Mouse (Mus musculus) heart, adult 8-10 months (tissue): ENCODE results near the gene Bst1. TPM values are rescaled to one million over a fixed set of nuclear protein-coding genes. Genes with fewer than 3 reads are reported as not detected.

Experiments
- DNase-seq: peaks from one replicate; pipeline ENCODE4 v3.0.0; 2022; ENCODE audit warnings: low spot score
- total RNA-seq, 4 experiments: library from RNA; stranded (reverse); gene quantifications; 2 replicates each; pipeline ENCODE4 v1.2.4; 2022

Bst1 gene
- total RNA-seq, 4 experiments from 2014 or later: 1.7 to 3.6 (median 2.3) TPM

- no peak for DNase-seq
Observed at GRCm38 (mm10) chr5:43810427-43811062, 8.1 kb upstream of the Bst1 start.

DNA sequence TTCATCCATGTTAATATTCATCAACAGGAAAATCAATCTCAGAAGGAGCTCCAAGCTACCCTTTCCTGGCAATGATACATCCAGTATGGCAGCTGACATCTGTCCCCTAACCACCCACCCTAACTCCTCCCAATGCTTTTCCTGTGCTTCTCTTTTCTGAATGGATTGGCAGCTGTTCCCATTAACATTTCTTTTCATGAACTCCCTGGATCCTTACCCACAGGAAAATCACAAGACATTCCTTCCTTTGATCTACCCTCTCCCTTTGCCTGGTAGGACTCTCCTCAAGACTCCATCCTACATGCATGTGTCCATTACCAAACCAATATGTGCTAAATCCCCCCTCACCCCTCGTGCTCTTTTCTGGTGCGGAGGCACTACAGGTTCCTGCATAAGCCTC lies 4.1 kb upstream of the Bst1 start:
- DNase-seq: no peak

DNA sequence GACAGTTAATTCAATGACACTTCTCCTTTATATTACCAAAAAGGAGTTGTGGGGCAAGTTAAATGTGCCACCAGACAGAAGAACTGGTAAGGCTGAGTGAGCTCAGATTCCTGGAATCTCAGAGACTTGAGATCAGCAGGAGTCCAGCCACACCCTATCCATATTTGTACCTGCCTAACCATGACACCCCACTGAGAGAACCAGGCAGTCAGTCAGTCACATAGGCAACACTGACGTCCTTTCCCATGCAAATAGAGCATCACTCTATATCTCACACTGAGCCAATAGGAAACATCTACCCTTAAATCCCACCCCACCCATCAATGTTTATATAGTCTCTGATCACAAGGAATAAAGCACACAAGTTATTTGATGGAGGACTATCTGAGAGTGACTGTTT lies 2.9 kb upstream of the Bst1 start:
- DNase-seq: no peak

DNA sequence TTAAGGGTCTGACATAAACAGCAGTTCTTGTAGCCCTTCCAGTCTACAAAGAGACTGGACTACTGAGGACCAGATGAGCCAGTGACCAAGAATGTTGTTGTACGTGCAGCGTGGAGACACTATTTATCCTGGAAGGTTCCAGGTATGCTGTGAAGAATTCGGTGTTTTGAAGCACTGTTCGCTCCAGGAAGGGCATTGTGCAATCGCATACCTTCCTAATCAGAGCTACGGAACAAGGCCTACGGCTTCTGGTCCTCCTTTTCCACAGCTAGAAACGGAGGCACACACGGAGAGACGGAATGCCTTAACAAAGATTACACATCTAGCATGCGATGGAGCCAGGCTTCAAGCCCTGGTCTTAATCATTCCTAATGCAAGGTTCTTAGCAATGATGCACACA lies 2.1 kb downstream of the Bst1 start:
- DNase-seq: no peak

- DNase-seq: no peak
Observed at GRCm38 (mm10) chr5:43821538-43821937, 2.9 kb downstream of the Bst1 start, which contains the start of gene Fbxl5. Fbxl5 (minus strand) TSS chr5:43821638.

GRCm38 (mm10) chr5:43822199-43822598 lies 3.5 kb downstream of the Bst1 start:
- DNase-seq: no peak

DNA sequence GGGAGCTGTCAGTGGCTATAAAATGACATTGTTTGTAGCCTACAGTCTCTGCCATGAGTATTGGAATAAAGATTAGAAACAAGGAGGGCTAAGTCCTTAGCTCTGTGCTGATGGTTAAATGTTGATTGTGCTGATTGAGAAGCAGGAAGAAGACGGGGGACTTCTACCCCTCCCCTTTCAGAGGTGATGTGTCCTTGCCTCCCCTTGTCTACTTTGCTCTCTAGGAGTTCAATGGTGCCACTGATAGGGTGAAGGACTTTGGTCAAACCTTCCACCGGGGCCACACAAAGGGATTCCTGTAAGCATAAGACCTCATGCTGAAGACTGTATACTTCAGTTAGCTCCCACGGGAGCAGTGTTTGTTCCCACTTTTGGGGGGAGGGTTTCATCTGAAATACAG lies 4.1 kb downstream of the Bst1 start:
- DNase-seq: no peak

GRCm38 (mm10) chr5:43824580-43824979 lies 5.9 kb downstream of the Bst1 start:
- DNase-seq: no peak

GRCm38 (mm10) chr5:43826883-43827282 lies 8.2 kb downstream of the Bst1 start:
- DNase-seq: no peak

- no peak for DNase-seq
Observed at GRCm38 (mm10) chr5:43827366-43827765, 8.7 kb downstream of the Bst1 start.

DNA sequence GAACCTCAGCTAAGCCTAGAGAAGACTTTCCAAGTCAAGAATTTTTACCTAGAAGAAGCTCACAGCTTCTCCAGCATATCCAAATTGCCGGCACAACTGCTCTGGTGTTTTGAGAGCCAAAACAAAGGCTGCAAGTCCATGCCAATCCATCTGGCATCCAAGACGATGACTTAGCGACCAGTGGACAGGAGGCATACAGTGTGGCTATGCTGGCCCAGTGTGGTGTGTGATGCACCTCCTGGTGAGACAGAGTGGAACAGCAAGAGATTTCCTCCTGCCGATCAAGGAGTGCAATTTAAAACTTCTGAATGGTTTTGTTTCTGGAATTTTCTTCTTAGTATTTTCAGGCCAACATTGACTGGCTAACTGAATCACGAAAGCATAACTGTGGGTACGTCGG lies 17.9 kb downstream of the Bst1 start:
- DNase-seq: no peak

GRCm38 (mm10) chr5:43837372-43837771 lies 18.7 kb downstream of the Bst1 start:
- DNase-seq: no peak

DNA sequence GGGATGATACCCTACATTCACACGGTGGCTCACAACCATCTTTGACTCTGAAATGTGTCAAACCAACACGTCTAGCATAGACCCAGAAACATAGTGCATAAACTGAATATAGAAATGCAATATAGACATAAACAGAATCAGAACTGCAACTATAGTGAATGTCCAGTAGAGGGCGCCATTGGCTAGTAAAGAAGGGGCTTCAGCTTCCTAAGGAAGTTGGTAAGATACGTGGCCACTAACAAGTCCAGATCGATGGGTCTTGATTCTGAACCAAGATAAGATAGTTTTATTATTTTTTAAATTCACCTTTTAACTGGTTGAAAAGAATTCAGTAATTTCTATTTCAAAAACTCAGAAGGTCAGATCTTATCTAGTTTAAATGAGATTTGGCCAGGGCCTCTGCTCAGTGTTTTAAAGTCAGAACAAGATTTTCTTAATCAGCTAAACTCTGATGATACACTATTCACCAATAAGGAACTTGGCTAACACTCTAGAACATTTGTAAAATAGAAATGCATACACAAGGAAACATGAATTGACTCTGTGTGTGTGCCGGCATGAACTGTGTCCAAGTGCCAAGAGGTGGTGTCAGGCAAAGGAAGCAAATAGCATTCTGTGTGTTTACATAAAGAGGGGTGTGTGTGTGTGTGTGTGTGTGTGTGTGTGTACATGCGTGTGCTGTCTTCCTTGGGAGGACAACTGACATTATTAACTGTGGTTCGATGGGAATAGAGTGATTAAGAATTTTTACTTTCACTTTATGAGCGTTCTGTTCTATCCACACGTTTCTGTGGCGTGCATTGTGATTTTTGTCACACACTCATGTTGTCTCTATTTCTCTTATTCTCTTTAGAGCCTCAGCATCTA lies 22.7 kb downstream of the Bst1 start:
- DNase-seq: peak; percentile 74

- no peak for DNase-seq
Observed at GRCm38 (mm10) chr5:43842011-43842285, 23.3 kb downstream of the Bst1 start.

GRCm38 (mm10) chr5:43842576-43843155 lies 24.0 kb downstream of the Bst1 start:
- no peak for DNase-seq

GRCm38 (mm10) chr5:43845083-43845482 lies 26.4 kb downstream of the Bst1 start:
- no peak for DNase-seq

GRCm38 (mm10) chr5:43845646-43846045 lies 27.0 kb downstream of the Bst1 start:
- no peak for DNase-seq

GRCm38 (mm10) chr5:43846227-43846626 lies 27.5 kb downstream of the Bst1 start:
- DNase-seq: no peak

GRCm38 (mm10) chr5:43847555-43847954 lies 28.9 kb downstream of the Bst1 start:
- DNase-seq: no peak

DNA sequence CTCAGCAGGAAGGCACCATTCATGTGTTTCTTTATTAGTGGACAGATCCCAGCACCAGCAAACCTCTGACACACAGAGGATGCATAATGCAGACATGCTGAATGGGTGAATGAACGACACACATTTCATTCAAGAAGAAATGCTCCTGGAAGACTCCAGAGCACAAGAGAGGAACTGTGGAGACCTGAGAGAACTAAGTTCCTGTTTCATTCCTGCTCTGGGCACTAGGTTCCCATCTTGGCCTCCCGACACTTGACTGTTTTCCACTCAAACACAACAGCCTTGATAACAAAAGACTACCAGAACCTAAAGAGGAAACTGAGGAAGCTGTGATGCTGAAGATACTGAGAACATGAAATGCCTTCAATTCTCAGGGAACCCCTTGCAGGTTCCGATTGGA lies 29.6 kb downstream of the Bst1 start:
- no peak for DNase-seq

- no peak for DNase-seq
Observed at GRCm38 (mm10) chr5:43853096-43853867, 34.6 kb downstream of the Bst1 start.

DNA sequence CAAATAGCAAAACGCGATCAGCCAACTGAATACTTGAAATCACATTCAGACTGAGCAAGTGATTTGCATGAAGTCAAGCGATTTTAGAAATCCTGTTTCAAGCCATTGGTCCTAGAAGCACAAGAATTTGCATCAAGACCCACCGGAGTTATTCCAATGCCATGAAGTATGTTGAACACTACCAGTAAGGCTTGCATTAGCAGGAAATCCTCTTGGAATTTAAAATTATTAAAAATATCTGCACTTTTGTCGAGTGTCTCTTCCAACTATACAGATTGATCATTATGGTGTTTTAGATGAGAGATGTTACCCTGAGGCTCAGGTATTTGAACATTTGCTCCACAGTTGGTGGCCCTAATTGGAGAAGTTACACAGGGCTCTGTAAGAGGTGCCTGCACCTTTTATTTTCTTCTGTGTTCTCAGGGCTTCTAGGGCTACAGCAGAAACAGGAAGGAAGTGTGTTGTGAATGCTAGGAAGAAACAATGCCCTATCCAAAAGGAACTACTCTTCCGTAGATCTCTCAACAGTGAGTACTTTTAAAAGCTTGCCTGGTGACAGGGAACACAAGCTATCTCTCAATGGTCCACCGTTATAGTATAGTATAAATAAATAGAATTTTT lies 35.3 kb downstream of the Bst1 start:
- peak; percentile 45 for DNase-seq
